Mouse (Mus musculus) forebrain, postnatal 0 days (tissue): ENCODE results near the gene Vsnl1. TPM values are rescaled to one million over a fixed set of nuclear protein-coding genes. Genes with fewer than 3 reads are reported as not detected.
A peak's percentile ranks its signal among the peaks of the same experiment; 100 is the strongest.

Experiments
- ATAC-seq: fragments of 200-750 bp; cut with Nextera tagmentation; 2 replicates; pipeline ENCODE4 v1.8.0; 2017; ENCODE audit warnings: mild to moderate bottlenecking, moderate library complexity
- DNase-seq: peaks from one replicate; pipeline ENCODE4 v3.0.0-alpha.2; 2015
- H3K27ac ChIP-seq: fragments of 300-500 bp; sonication (generic); 2 replicates; pipeline ENCODE4 v1.5.1; 2014; ENCODE audit warnings: low read depth, mild to moderate bottlenecking, antibody characterized with exemption, low read length, moderate library complexity, mixed read lengths
- H3K27me3 ChIP-seq: fragments of 300-500 bp; sonication (generic); 2 replicates; pipeline ENCODE4 v1.6.1; 2014; ENCODE audit warnings: mild to moderate bottlenecking, low read length, mixed read lengths; ENCODE audit not compliant: insufficient read depth
- H3K36me3 ChIP-seq: fragments of 300-500 bp; sonication (generic); 2 replicates; pipeline ENCODE4 v1.6.1; 2014; ENCODE audit warnings: mild to moderate bottlenecking, moderate library complexity; ENCODE audit not compliant: insufficient read depth
- H3K4me1 ChIP-seq: fragments of 300-500 bp; sonication (generic); 2 replicates; pipeline ENCODE4 v1.6.1; 2014; ENCODE audit warnings: antibody characterized with exemption; ENCODE audit not compliant: insufficient read depth
- H3K4me2 ChIP-seq: fragments of 300-500 bp; sonication (generic); 2 replicates; pipeline ENCODE4 v1.6.1; 2014; ENCODE audit warnings: low read depth, mild to moderate bottlenecking, moderate library complexity
- H3K4me3 ChIP-seq: fragments of 300-500 bp; sonication (generic); 2 replicates; pipeline ENCODE4 v1.5.1; 2014; ENCODE audit warnings: low read depth, low read length, mixed read lengths
- H3K9ac ChIP-seq: fragments of 300-500 bp; sonication (generic); 2 replicates; pipeline ENCODE4 v1.6.1; 2014; ENCODE audit warnings: mild to moderate bottlenecking
- H3K9me3 ChIP-seq: fragments of 300-500 bp; sonication (generic); 2 replicates; pipeline ENCODE4 v1.6.1; 2016; ENCODE audit warnings: low read length
- CTCF ChIP-seq: sonication (generic); IDR thresholded peaks from 2 replicates; pipeline ENCODE4 v1.5.1; 2016; ENCODE audit warnings: antibody characterized with exemption, control low read depth, low read depth
- WGBS: fragments of 180-500 bp; shearing (Covaris S2); extraction: QIAGEN DNeasy Blood & Tissue Kit; methylation state at CpG from one replicate; pipeline ENCODE4 v1.1.7; 2014; 5-methylcytosine and 5-hydroxymethylcytosine counted together
- polyA plus RNA-seq: library from polyadenylated mRNA; unstranded; fragments of >200 nt; fragmentation: Nextera tagmentation; extraction: Ambion mirVana; gene quantifications from 2 replicates; pipeline ENCODE4 v1.2.1, GENCODE M21; 2015
- total RNA-seq: library from RNA; depleted of rRNA; stranded (reverse); fragments of >200 nt; gene quantifications from 2 replicates; pipeline ENCODE4 v1.2.3, GENCODE M21; 2014

Gene Vsnl1
- total and polyA plus RNA-seq, 2 experiments from 2014 or later = 119 to 125 TPM

- no peaks in the 10 kb centered on the region for H3K27me3 ChIP-seq
- no peaks in the 10 kb centered on the region; the same call in 1 of the 2 replicates for H3K36me3 ChIP-seq
- ATAC-seq (no peak), DNase-seq (no peak)
- H3K9ac ChIP-seq = no peak overlapping the region
- no peak overlapping the region for H3K4me2 ChIP-seq
- no peaks in the 10 kb centered on the region for H3K9me3 ChIP-seq
- H3K27ac ChIP-seq = no peak overlapping the region
- no peaks in the 10 kb centered on the region for H3K4me1 ChIP-seq
- no peak overlapping the region for H3K4me3 ChIP-seq
- TF ChIP-seq CTCF = no peak
- WGBS = 93% methylated on average over 1 of the region's 1 CpGs
Observed at GRCm38 (mm10) chr12:11384754-11385153, 51.7 kb downstream of the Vsnl1 start.

GRCm38 (mm10) chr12:11379396-11379795, 57.0 kb downstream of the Vsnl1 start:
- no peak for TF ChIP-seq CTCF
- Histone ChIP-seq H3K27me3 (no peaks in the 10 kb centered on the region), H3K4me2 (no peak overlapping the region), H3K9me3 (no peaks in the 10 kb centered on the region), H3K4me1 (no peaks in the 10 kb centered on the region), H3K9ac (no peak overlapping the region), H3K36me3 (no peaks in the 10 kb centered on the region; the same call in 1 of the 2 replicates), H3K4me3 (no peak overlapping the region), H3K27ac (no peak overlapping the region)
- 82% methylated on average over 2 of the region's 2 CpGs for WGBS
- DNase-seq (no peak), ATAC-seq (no peak)

GRCm38 (mm10) chr12:11370056-11370455, 66.4 kb downstream of the Vsnl1 start:
- no peak overlapping the region for H3K4me2 ChIP-seq
- DNase-seq (peak; percentile 72), ATAC-seq (peak; percentile 95)
- H3K27ac ChIP-seq = no peak overlapping the region
- no peak overlapping the region for H3K4me3 ChIP-seq
- H3K9ac ChIP-seq = no peak overlapping the region
- no peak for TF ChIP-seq CTCF
- no peaks in the 10 kb centered on the region for H3K36me3 ChIP-seq
- 26% methylated on average over 4 of the region's 4 CpGs for WGBS
- H3K27me3 ChIP-seq = no peaks in the 10 kb centered on the region
- no peaks in the 10 kb centered on the region for H3K9me3 ChIP-seq
- H3K4me1 ChIP-seq = no peaks in the 10 kb centered on the region

- H3K4me2 ChIP-seq = no peak overlapping the region
- TF ChIP-seq CTCF = no peak
- H3K4me3 ChIP-seq = no peak overlapping the region
- ATAC-seq = no peak
- H3K9ac ChIP-seq = no peak overlapping the region
- H3K36me3 ChIP-seq = no peaks in the 10 kb centered on the region
- no peaks in the 10 kb centered on the region for H3K4me1 ChIP-seq
- 75% methylated on average over 3 of the region's 3 CpGs for WGBS
- H3K27me3 ChIP-seq = no peaks in the 10 kb centered on the region
- DNase-seq = no peak
- no peak overlapping the region for H3K27ac ChIP-seq
- no peaks in the 10 kb centered on the region for H3K9me3 ChIP-seq
Observed at GRCm38 (mm10) chr12:11367099-11367765, 69.2 kb downstream of the Vsnl1 start.

GRCm38 (mm10) chr12:11364870-11365269, 71.5 kb downstream of the Vsnl1 start:
- Histone ChIP-seq H3K27me3 (no peaks in the 10 kb centered on the region), H3K4me1 (no peaks in the 10 kb centered on the region), H3K9me3 (no peaks in the 10 kb centered on the region), H3K9ac (no peak overlapping the region), H3K4me3 (no peak overlapping the region), H3K4me2 (no peak overlapping the region), H3K27ac (no peak overlapping the region), H3K36me3 (no peaks in the 10 kb centered on the region)
- DNase-seq (no peak), ATAC-seq (no peak)
- TF ChIP-seq CTCF = no peak
- 63% methylated on average over 6 of the region's 6 CpGs for WGBS

- peak; percentile 48; the same call in 1 of the 2 replicates for ATAC-seq
- 69% methylated on average over 6 of the region's 6 CpGs for WGBS
- no peak for TF ChIP-seq CTCF
Observed at GRCm38 (mm10) chr12:11362435-11362834, 74.0 kb downstream of the Vsnl1 start.

GRCm38 (mm10) chr12:11350895-11351294, 85.5 kb downstream of the Vsnl1 start:
- TF ChIP-seq CTCF = peak; percentile 80
- no peak overlapping the region for H3K4me2 ChIP-seq
- H3K36me3 ChIP-seq = no peaks in the 10 kb centered on the region
- no peak overlapping the region for H3K27ac ChIP-seq
- no peak overlapping the region for H3K9ac ChIP-seq
- no peaks in the 10 kb centered on the region for H3K4me1 ChIP-seq
- no peaks in the 10 kb centered on the region for H3K27me3 ChIP-seq
- peak; percentile 64 for ATAC-seq
- 31% methylated on average over 5 of the region's 5 CpGs for WGBS
- DNase-seq = peak; percentile 76
- no peak overlapping the region for H3K4me3 ChIP-seq
- no peaks in the 10 kb centered on the region for H3K9me3 ChIP-seq

More at GRCm38 (mm10) chr12:11362435-11362834, 74.0 kb downstream of the Vsnl1 start:
- Histone ChIP-seq H3K27me3 (no peaks in the 10 kb centered on the region), H3K9ac (no peak overlapping the region), H3K9me3 (no peaks in the 10 kb centered on the region), H3K4me2 (no peak overlapping the region), H3K27ac (no peak overlapping the region), H3K4me1 (no peaks in the 10 kb centered on the region), H3K36me3 (no peaks in the 10 kb centered on the region), H3K4me3 (no peak overlapping the region)
- peak; percentile 21 for DNase-seq
